Mouse (Mus musculus) liver, postnatal 0 days (tissue): ENCODE results near the gene Prr14l.

ENCODE experiments used
- CTCF ChIP-seq: sonication (generic); IDR thresholded peaks from 2 replicates; pipeline ENCODE4 v1.5.1; 2016; ENCODE audit warnings: antibody characterized with exemption, low read depth
- EP300 ChIP-seq: IDR thresholded peaks from 2 replicates; pipeline ENCODE4 v1.6.1; 2016; ENCODE audit warnings: antibody characterized with exemption, low read depth, mild to moderate bottlenecking

DNA sequence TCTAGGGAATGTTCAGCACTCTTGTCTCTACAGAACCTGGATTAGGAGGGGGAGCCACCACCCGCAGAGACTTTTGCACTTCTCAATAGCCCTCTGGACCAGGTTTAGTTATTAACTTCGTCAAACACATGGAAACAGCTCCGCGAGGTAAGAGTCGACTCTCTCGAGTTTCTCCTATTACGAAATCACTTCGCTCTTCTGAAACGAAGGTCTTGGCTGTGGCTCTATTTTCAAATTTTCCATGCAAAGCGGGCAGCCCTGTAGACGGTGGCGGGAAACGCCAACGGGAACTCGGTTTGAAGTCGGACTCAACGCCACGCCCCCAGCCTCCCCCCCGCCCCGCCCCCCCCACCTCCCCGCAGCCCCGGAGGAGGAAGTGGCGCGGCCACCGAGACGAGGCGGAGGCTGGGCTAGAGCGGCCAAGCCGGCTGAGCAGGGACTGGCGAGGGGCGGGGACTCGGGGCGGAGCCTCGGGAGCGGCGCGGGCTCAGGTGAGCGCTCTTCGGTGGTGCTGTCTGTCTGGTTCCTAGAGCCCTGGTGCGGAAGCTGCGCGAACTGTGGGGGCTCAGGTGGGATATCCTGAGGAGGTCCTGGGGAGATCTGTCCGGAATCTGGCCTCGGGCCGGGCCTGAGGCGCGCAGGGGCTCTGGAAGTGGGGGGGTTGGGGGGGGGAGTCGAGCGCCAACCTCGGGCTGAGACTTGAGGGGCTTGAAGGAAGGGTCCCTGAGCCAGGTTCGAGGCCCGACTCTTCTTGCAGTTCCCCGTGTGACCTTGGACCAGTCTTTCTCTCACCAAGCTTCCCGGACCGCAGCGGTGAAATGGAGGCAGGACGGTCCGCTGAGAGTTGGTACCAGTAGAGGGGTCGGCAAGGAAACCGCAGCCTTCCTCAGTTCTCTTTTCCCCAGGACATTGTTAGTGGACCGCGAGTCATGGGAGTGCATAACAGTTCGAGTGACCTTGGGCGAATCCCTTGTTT is 9.5 kb upstream of the Prr14l start, which contains the start of gene Depdc5:
- TF ChIP-seq CTCF (no peak), EP300 (0 out of 2 replicates have a peak, but pooled peaks have one; percentile 44)
